Mouse (Mus musculus): ENCODE data around the gene Car2.

The Car2 gene

GRCm38 (mm10) chr3:14879293-14879692 lies 6.8 kb upstream of the Car2 start:
- no peak for DNase-seq (ENCODE audit: low spot score)

GRCm38 (mm10) chr3:14880277-14880676 lies 5.8 kb upstream of the Car2 start:
- no peak for DNase-seq (ENCODE audit: low spot score)

- DNase-seq (ENCODE audit: low spot score), result no peak
Measured at GRCm38 (mm10) chr3:14882005-14882404, 4.1 kb upstream of the Car2 start.

- no peak for DNase-seq (ENCODE audit: low spot score)
Measured at GRCm38 (mm10) chr3:14882756-14883155, 3.3 kb upstream of the Car2 start.

- no peak for DNase-seq (ENCODE audit: low spot score)
Measured at GRCm38 (mm10) chr3:14884826-14885225, 1.2 kb upstream of the Car2 start.

- no peak for DNase-seq (ENCODE audit: low spot score)
Measured at GRCm38 (mm10) chr3:14887134-14887666, 1.1 kb downstream of the Car2 start.

GRCm38 (mm10) chr3:14887686-14888295 lies 1.7 kb downstream of the Car2 start:
- no peak for DNase-seq (ENCODE audit: low spot score)

GRCm38 (mm10) chr3:14888549-14888948 lies 2.5 kb downstream of the Car2 start:
- DNase-seq (ENCODE audit: low spot score), result no peak

- no peak for DNase-seq (ENCODE audit: low spot score)
Measured at GRCm38 (mm10) chr3:14889085-14889484, 3.0 kb downstream of the Car2 start.

- DNase-seq (ENCODE audit: low spot score), result no peak
Measured at GRCm38 (mm10) chr3:14889716-14890409, 3.8 kb downstream of the Car2 start.

- no peak for DNase-seq (ENCODE audit: low spot score)
Measured at GRCm38 (mm10) chr3:14892991-14893390, 6.9 kb downstream of the Car2 start.

GRCm38 (mm10) chr3:14893700-14894099 lies 7.6 kb downstream of the Car2 start:
- DNase-seq (ENCODE audit: low spot score), result no peak

GRCm38 (mm10) chr3:14895333-14895732 lies 9.3 kb downstream of the Car2 start:
- no peak for DNase-seq (ENCODE audit: low spot score)

- DNase-seq (ENCODE audit: low spot score), result no peak
Measured at GRCm38 (mm10) chr3:14897770-14898169, 11.7 kb downstream of the Car2 start.

GRCm38 (mm10) chr3:14903380-14903779 lies 17.3 kb downstream of the Car2 start:
- no peak for DNase-seq (ENCODE audit: low spot score)

GRCm38 (mm10) chr3:14904165-14904564 lies 18.1 kb downstream of the Car2 start:
- DNase-seq (ENCODE audit: low spot score), result no peak

- DNase-seq (ENCODE audit: low spot score), result no peak
Measured at GRCm38 (mm10) chr3:14907271-14907670, 21.2 kb downstream of the Car2 start.

- no peak for DNase-seq (ENCODE audit: low spot score)
Measured at GRCm38 (mm10) chr3:14911992-14912582, 26.0 kb downstream of the Car2 start.

- no peak for DNase-seq (ENCODE audit: low spot score)
Measured at GRCm38 (mm10) chr3:14913774-14914173, 27.7 kb downstream of the Car2 start.

GRCm38 (mm10) chr3:14915355-14915754 lies 29.3 kb downstream of the Car2 start:
- DNase-seq (ENCODE audit: low spot score), result no peak

GRCm38 (mm10) chr3:14917261-14917660 lies 31.2 kb downstream of the Car2 start:
- DNase-seq (ENCODE audit: low spot score), result no peak

GRCm38 (mm10) chr3:14944706-14945105 lies 58.6 kb downstream of the Car2 start:
- no peak for DNase-seq (ENCODE audit: low spot score)

GRCm38 (mm10) chr3:14945627-14946026 lies 59.6 kb downstream of the Car2 start:
- no peak for DNase-seq (ENCODE audit: low spot score)

Data from spleen, adult 12 weeks (tissue).